Mouse (Mus musculus): ENCODE results near the gene Tgtp1.
"Not testable (repeated sequence)": the region's sequence is repeated elsewhere in the genome, so short reads cannot be mapped to it uniquely, and the experiment has no call there.

- not testable (repeated sequence) for TF ChIP-seq CTCF (conservative IDR thresholded peaks at IDR 0.05; ENCODE audit: insufficient read depth, insufficient read length, low read depth, low read length); POLR2A (IDR thresholded peaks at IDR 0.05; ENCODE audit: low read depth, low read length)
Measured at GRCm38 (mm10) chr11:48989981-48990380, 4.0 kb downstream of the Tgtp1 start.

Measured in kidney, adult 2 months (tissue).